Mouse (Mus musculus) liver, embryonic 14.5 days (tissue): Measurements from ENCODE around the gene Ube2i.
A peak's percentile ranks its signal among the peaks of the same experiment; 100 is the strongest.

Experiments
- CTCF ChIP-seq: IDR thresholded peaks from 2 replicates; pipeline ENCODE4 v1.5.1; 2016; ENCODE audit warnings: antibody characterized with exemption, low read depth, control low read depth
- EP300 ChIP-seq: IDR thresholded peaks from 2 replicates; pipeline ENCODE4 v1.6.1; 2016; ENCODE audit warnings: antibody characterized with exemption, low read depth

- no peak for TF ChIP-seq EP300
- 0 out of 2 replicates have a peak, but pooled peaks have one; percentile 40 for TF ChIP-seq CTCF
Measured at GRCm38 (mm10) chr17:25224586-25225222, 49.7 kb downstream of the Ube2i start.
